Mouse (Mus musculus) cerebellum, adult 11 months (tissue): Measurements from ENCODE around the gene Crip1.
A peak's percentile ranks its signal among the peaks of the same experiment; 100 is the strongest.

Source experiments
- DNase-seq: peaks from one replicate; pipeline ENCODE4 v3.0.0; 2022

Crip1 gene

DNA sequence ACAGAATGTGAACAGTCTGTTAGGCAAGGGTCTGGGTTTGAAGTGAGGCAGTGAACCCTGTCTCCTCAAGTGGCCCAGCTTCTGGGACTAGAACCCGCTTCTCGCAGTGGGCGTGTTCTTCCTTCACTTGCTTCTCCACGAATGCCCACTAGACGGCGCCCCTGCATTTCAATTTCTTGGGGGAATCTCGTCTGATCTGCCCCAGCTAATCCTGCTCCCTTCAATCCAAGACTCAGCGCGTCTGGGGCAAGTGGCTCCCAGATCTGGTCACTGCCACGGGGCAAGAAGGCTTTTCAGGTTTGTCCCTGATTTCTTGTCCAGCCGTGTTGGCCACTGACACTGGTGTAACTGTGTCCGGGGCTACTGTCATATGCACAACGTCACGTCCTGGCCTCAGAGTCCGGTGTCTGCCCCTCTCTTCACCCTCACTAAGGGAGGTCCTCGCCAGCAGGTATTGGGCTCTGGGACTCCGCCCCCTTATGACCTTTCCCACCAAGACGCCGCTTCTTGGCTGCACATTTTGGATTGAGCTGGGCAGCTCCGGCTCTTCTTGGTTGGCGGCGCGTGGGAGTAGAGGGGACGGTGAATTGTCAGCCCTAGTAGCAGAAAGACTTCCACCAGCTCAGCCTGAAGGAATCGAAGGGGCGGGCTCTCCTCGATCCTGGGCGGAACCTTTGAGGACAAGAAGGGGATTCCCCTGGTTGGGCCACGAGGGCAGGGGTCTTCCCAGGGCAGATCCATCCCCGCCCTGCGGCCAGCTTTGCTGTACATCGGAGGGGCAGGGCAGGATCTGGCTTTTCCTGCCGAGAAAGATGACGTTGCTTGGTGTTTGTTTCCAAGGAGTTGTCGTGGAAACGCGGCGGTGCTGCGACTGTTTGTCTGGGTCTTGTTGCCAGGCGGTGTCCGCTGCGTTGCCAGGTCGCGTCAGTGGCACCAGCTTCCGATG lies at the start of gene Crip1:
Gene Crip1 (plus strand): TSS at position 205 of the 946 bp plus-strand sequence.
- DNase-seq = peak; percentile 83

DNA sequence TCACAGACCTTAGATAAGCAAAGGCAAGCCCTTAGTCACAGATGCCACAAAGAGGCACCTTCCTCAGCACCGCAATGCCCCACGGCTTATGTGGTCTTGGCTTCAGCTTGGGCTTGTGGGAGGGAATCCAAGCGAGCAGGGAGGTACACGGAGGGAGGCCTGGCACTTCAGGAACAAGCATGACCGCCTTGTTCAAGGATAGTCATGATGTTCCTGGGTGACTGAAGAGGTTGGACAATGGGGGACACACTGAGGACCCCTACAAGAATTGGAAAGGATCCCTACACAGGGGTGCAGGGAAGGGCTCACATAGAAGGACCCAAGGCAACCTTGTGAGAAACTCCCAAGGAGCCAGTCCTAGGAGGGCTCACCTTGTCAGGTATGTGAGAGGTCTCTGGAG lies 49.1 kb upstream of the Crip1 start:
- no peak for DNase-seq

DNA sequence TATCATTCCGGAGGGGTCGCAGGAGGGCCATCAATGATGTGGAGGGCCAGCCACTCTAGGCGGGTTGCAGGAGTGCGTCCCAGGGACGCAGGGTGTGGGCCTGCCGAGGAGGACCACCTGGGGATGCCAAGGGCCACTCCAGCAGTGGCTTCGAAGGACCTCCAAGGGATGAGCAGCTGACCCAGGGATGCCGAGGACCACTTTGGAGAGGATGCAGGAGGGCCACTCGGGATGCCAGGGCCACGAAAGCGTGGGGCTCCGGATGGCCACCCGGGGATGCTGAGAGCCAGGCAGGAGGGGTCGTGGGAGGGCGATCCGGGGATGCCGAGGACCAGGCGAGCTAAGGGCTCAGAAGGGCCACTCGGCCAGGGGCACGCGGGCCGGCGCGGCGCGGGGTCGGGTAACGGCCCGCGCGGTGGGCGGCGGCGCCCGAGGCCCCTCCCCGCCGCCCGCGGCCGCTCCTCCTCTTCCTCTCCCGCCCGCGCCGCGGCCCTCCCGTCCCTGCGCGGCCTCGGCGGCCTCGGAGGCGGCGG lies 48.3 kb upstream of the Crip1 start, which contains the start of gene Mta1:
Gene Mta1 (plus strand): TSS at position 530 of the 533 bp plus-strand sequence.
- DNase-seq = peak; percentile 56

DNA sequence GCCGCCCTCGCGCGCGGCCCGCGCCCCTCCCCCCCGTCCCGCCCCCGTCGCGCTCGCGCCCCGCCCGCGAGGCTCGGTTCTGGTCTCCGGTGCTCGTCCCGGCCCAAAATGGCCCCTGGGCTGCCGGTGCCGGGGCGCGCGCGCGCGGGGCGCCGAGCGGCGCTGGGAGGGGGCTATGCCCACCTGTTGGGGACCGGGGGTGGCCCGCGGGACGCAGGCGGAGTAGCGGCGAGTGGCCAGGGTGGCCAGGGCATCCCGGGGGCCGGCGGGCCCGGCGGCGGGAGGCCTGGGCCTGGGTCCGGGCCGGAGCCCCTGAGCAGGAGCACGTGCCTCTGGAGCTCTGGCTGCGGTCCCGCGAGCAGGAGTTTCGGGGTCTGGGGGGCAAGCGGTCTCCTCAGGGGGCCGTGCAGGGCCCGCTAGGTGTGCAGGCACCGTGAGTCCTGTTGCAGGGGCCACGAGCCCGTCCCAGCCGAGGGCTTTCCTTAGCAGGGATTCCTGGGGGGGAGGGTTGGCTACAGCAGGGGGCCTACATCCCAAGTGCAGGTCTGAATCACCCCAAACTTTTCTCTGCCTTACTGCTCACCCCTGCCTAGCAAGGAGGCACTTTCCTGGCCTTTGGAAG lies 47.5 kb upstream of the Crip1 start:
- peak; percentile 54 for DNase-seq

DNA sequence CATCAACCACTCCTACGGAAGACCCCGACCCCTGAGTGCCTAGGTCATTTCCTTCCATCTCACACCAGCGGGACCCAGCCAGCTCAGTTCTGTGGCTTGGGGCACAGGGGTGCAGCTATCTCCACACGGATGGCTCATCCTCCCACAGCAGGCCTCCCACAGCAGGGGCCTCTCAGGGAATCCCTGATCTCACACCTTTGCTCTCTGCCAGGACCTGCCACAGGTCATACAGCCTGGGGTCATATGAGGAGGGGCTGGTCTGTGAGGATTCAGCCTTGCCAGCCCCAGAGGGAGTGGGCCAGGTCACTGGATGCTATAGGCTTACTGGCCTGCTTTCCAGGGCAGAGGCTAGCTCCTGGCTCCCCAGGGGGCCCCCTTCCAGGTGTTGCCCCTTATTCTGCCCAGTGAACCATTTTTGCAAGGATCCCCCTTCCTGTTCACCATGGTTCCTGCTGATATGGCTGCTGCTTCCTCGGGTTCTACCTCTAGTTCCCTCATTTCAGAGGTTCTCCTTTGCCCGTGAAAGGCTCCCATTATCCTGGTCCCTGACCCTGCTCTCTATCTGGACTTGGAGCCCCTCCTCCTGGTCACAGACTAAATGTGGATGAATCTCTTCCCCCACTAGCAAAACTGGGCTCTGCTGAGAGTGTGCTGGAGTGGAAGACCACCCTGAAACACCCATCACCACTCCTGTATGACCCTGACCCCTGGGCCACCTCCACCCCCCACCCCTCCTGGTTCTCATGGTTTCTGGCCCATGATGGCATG lies 46.5 kb upstream of the Crip1 start:
- no peak for DNase-seq

DNA sequence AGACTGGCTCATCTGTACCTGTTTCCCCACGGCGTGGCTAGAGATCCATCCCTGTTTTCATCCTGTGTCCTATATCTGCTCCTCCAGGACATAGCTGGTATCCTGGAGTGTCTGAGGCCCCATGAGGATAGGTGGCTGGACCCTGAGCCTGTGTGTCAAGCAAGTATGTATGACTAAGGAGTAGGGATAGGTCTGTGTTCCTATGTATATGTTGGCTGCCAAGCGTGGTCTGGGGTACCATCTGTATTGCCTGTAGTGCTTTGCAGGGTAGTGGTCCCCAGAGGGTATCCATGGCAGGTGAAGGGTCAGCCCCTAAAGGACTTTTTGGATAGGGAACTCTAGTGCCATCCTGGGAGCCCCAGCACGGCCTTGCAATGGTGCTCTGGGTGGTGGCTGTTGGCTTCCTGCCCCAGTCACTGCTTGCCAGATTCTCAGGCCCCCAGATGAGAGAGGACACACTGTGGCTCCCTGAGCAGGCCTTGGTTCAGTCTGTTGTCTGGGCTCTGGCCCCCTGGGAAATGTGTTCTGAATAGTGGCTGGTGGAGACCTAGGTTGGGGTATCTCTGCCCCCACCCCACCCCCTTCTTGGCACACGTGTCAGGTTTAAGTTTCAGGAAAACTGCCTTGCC lies 45.6 kb upstream of the Crip1 start:
- DNase-seq = peak; percentile 64

DNA sequence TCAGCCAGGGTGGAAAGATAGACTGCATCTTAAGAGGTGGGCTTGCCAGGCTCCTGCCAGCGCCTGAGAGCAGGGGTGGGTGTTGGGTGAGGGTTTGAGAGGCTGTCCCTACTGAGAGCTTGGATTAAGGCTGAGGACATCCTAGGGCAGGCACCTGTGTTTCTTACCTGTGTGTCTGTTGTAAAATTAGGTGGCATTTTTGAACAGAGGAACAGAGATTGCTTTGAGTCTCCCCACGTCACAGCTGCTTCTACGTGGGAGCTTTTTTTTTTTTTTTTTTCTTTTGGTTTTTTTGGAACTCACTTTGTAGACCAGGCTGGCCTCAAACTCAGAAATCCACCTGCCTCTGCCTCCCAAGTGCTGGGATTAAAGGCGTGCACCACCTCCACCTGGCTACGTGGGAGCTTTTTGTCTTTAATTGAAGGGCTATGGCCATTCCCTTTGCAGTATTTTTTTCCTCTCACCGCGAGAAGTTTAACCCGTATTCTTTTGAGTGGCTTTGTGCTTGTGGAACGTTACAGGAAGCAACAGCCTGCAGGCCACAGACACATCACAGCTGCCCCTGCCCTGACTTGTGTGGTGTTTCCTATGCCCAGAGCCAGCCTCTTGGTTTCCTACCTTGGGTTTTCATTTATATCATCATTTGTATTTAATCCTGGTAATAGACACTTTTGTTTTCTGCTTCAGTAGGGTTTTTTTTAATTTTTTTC lies 44.7 kb upstream of the Crip1 start:
- no peak for DNase-seq

DNA sequence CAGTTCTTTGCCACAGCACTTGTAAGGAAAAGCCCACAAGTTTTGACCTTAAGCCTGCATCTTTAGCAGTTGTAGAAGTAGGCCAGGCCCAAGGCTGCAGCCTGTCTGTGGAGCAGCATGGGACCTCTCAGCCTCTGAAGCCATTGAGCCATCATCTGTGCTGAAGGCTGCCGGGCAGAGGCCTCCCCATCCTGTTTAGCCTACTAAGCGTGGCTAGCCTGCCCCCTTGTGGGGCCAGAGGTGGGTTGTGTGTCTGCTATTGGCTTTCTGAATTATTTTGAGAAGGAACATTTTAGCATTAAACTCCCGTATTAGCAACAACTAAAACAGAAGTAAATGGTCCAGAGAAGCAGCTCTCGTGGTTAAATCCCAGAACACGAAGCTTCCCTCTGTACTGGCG lies 43.7 kb upstream of the Crip1 start:
- peak; percentile 63 for DNase-seq

DNA sequence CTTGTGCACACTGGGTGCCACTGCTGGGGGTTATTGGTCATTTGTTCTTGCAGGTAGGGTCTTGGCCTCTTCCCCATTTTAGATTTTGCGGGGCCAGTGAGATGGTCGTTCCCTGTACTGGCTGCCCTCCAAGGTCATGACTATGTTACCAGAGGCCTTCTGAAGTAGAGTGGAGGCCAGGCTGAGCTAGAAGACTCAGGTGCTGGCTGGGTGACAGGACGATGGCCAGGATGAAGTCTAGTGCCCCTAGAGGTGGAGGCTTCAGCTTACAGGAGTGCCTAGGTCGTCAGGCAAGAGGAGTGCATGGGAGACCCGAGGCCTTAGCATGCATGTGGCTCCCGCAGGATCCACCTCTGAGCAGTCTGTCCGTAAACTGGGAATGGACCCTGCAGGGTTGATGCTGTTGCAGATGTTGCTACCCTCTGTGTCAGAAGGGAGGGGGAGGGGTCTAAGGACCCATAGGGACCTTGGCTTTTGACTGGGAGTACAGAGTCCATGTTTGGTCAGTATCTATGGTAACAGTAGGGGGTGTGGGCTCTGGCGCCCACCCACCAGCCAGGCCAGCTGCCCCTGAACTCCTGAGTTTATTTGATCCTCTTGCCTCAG lies 42.2 kb upstream of the Crip1 start:
- DNase-seq = no peak

DNA sequence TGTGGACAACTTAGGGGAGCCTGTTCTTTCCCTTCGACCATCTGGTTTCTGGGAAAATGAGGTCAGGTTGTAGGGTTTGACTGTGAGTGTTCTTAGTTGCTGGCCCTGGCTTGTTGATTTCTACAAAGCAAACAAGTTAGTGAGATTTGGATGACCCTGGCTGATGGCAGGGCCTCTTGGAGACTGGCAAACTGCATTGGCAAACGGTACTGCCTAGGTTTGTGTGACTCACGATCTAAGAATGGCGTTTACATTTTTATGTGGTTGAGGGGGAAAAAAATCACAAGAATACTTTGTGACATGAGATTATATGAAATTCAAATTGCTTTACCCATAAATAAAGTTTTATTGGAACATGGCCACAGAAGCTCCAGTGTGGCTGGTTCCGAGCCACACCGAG lies 39.7 kb upstream of the Crip1 start:
- no peak for DNase-seq

DNA sequence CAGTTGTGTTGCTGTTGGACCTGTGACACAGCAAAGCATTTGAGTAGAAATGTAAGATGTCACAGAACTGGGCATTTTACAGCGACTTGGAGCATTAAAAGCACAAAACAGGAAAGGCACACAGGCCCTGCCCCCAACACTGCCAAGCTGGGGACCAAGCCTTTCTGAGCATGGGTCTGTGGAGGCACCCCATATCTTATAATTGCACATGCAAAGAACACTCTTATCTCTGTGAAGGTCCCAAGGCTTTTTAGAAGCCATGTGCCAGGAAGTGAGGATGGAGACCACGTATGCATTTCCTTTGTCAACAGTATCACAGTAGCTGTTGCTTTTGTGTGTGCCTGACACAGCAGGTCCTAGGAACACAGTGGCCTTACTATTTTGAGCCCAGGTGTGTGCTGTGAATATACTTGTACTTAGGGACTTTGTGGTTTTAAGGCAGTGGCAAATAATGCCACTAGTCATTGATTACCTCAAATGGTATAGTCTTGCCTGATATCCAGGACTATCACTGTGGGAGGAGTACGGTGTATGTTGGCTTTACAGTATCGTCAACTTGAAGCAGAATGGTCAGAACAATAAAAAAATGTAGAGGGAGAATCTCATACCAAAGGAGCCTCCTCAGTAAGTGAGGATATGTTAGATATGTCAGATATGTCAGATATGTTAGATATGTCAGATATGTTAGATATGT lies 38.5 kb upstream of the Crip1 start:
- DNase-seq = no peak

DNA sequence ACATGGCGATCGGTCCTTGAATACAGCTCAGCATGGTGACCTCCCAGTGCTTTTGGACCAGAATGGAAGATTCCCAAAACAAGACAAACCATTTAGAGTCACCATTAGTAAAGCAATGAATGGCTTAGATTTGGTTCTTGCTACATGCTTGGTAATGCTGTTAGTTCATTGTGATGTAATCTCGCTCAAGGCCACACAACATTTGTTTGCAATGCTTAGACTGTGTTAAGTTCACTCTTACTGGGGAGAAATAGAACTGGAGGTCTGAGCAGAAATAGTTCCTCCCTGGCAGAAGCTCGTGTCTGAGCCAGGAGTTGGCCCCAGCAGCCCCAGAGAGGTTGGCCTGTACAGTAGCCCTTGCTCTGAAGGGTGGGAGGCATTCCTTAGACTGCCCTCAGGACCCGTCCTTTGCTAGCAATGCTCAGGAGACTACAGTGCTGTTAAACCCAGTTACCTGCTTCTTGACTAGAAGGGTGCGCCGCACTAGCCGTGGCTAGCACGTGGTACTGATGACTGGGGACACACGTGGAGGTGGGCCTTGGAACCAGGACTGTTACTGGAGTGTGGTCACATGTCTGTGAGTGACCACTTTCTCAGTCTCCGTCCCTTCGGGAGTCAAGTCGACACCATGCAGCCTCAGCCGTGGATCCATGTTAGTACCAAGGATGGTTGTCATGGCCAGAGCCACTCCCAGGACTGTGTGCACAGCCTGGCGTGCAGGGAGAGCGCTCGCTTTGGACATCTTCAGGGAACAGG lies 37.4 kb upstream of the Crip1 start:
- no peak for DNase-seq

DNA sequence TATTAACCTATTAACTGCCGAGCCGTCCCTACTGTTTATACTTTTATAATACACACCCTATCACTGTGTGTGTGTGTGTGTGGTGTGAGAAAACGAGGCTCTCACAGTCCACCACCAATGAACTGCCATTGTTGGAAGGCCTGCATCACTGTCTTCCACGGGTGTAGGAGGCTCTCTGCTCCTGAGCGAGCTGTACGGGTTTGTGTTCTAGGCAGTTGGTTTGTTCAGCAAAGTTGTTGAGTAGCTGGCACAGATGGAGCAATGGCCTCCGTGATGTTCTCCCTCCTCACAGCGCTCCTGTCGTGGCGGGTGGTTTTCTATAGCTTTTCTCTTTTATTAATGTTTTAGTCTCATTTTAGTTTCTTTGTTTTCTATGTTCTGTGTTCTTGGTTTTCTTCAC lies 36.3 kb upstream of the Crip1 start:
- no peak for DNase-seq

DNA sequence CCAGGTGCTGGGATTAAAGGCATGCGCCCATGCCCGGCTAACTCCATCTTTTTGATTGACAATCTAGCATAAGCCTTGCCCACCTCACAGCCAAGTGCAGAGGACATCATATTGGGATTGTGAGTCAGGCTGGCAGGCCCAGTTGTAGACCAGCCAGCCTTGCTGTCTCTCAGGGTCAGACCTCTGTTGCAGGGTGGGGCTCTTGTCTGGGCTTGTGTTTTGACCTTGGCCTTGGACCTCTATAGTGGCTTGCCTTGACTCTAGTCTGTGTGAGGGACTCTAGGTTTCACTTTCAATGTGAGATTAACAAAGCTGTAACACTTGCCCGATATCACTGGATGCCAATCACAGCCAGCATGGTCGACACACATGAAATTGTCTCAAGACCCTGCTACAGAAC lies 32.0 kb upstream of the Crip1 start:
- no peak for DNase-seq

DNA sequence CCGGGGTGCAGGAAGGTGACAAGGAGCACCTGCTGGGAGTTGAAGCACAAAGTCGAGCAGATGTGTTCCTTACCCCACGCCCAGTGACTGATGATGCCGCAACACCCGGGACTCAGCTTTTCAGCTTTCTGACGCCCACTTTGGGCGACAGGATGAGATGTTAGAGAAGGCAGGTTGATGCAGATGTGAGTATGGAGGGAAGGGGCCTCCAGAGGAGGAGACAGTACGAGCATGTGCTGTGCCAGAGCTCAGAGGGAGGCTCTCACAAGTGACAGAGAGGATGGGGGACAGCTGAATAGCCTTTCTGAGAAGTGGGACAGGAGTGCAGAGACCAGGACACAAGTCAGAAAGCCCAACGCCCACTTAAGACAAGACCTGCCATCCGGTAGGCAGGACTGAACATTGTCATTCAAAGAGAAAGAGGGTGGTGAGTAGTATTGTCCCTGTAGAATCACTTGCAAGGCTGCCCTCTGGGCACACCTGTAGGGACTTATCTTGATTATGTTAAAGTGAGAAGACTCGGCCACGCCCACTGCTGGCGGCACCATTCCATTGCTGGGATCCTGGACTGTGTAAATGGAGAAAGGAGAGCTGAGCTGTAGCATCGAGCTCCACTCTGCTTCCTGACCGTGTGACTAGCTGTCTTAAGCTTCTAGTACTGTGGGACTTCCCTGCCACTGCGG lies 31.1 kb upstream of the Crip1 start:
- DNase-seq = no peak

DNA sequence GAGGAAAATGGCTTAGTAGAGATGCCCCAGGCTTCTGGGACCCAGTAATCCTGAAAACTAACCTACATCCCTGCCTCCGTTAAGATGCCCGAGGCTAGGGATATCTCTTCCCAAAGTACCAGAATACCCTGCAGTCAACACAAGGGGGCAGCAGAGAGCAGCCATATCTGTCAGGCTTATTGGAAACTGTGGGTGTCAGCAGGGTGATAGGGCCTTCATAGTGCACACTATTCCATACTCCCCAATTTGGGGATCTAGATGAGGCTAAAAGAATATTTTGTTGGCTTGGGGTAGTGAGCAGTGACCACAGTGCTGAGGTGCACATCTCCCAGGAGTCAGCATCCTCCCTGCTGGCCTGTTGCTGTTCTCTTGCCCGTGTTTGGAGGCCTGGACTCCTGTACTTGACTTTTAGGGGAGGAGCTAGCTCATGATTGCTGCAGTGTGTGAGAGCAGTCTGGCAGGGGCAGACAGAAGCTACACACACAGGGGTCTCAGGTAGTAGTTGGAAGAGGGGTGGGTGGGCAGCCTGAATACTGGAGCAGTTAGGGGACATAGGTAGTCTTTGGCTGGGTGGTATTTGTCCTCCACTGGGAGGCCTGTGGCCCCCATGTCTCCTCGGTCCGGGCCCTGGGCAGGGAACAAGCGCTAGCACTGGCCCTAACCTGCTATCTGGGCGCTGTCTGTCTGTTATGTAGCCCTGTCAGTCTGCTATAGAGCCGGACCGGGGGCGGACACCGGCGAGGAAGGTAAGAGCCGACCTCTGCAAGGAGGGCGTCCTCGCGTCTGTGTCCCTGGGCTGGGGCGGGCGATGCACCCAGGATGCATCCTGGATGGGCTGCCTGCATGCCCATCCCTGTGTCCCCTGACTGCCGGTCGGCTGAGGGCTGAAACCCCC lies 26.4 kb upstream of the Crip1 start:
- peak; percentile 74 for DNase-seq

DNA sequence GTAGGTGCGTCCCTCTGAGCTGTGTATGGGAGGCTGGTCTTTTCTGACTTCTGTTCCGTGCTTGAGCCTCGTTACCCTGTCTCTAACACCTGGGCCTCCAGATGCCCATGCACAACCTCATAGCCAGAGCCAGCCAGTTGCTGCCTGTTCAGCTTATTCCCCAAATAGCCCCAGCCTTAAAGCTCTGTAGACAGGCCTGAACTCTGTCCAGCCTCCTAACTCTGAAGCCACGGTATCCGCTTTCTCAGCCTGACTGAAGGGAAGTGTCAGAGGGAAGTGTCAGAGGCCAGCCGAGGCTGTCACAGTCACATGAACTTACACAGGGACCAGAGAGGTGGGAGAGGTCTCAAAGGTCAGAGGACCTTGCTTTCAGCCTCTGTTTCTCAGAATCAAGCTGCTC lies 21.4 kb upstream of the Crip1 start:
- no peak for DNase-seq

DNA sequence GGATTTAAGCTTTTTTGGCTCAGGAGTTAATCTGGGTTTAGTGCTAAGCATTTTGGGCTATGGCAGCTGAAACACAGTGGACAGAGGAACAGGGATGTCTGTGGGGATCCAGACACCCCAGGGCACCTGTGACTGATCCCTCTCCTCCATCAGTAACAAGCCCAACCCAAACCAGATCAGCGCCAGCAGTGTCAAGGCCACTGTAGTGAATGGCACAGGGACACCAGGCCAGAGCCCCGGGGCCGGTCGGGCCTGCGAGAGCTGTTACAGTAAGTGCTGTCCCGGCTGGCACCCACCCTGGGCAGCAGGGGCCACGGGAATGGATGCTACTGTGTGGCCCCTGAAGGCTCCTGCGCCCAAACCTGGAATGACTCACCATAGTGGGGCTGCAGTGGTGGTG lies 15.4 kb upstream of the Crip1 start:
- DNase-seq = no peak

DNA sequence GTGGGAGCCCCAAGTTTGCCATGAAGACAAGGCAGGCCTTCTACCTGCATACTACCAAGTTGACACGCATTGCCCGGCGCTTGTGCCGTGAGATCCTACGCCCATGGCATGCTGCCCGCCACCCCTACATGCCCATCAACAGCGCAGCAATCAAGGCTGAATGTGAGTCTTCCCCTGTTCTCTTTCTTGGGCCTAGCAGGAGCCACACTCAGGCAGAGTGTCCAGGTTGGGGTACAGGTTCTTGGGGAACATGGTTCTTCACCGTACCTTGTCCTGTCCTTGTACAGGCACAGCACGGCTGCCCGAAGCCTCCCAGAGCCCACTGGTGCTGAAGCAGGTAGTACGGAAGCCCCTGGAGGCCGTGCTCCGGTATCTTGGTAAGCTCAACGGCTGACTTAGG lies 14.5 kb upstream of the Crip1 start:
- no peak for DNase-seq
